Mouse (Mus musculus): Measurements from ENCODE around the gene Mospd3. TPM values are rescaled to one million over a fixed set of nuclear protein-coding genes. Genes with fewer than 3 reads are reported as not detected.

Gene Mospd3
- polyA plus RNA-seq, 1 experiment from 2014 or later = 25.0 TPM

DNA sequence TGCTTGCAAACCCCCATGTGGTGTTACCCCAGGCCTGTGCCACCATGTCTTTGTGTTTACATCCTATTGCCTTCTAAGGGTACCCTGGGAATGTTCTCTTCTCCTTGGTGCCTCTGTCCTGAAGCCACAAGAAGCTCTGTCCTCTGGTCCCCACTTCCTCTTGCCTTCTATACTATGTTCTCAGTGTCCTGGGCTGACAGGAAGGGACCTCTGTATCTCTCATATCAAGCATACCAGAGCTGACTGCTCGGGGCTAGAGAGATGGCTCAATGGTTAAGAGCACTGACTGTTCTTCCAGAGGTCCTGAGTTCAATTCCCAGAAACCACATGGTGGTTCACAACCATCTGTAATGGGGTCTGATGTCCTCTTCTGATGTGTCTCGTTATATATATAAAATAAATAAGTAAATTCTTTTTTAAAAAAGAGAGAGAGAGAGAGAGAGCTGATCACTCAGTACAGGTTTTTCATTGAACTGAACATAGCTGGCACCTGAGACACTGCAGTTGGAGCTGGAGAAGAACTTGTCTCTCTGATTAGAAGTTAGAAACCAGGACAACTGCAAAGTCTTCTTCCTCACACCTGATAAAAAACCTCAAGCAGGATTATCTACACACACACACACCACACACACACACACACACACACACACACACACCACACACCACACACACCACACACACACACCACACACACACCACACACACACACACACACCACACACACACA lies 2.6 kb downstream of the Mospd3 start:
- Histone ChIP-seq H3K36me3 (ENCODE audit: control insufficient read depth, insufficient read depth) (no peaks in the 10 kb centered on the region), H3K27ac (ENCODE audit: low read length) (no peak overlapping the region), H3K4me2 (ENCODE audit: low read depth, low read length) (no peak overlapping the region), H3K4me3 (ENCODE audit: low read length) (no peak overlapping the region), H3K9ac (ENCODE audit: low read length) (no peak overlapping the region), H3K4me1 (ENCODE audit: control insufficient read depth, insufficient read depth, low read length) (peaks cover 19% of the 10 kb centered on the region), H3K9me3 (replicated peaks; ENCODE audit: control insufficient read depth, low read length) (no peaks in the 10 kb centered on the region), H3K27me3 (ENCODE audit: control insufficient read depth, insufficient read depth, low read length) (no peaks in the 10 kb centered on the region)
- 65% methylated on average over 2 of the region's 2 CpGs for WGBS
- ATAC-seq (replicated peaks; ENCODE audit: extremely low read depth, insufficient read depth, low FRiP score) = no peak

DNA sequence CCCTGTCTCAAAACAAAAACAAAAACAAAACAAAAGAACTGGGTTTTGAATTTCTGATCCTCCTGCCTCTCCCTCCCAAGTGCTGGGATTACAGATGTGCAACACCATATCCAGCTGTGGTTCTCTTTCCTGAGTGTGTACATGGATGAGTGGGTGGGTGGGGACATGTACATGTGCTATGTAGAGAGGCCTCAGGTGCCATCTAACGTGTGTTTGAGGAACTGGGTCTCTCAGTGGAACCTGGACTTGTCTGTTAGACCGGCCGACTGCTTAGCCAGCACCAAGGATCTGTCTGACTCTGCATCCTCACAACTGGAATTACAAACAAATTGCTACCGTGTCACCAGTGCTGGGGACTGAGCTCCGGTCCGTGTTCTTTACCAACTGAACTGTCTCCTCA lies 3.2 kb downstream of the Mospd3 start:
- no peak for ATAC-seq (replicated peaks; ENCODE audit: extremely low read depth, insufficient read depth, low FRiP score)

DNA sequence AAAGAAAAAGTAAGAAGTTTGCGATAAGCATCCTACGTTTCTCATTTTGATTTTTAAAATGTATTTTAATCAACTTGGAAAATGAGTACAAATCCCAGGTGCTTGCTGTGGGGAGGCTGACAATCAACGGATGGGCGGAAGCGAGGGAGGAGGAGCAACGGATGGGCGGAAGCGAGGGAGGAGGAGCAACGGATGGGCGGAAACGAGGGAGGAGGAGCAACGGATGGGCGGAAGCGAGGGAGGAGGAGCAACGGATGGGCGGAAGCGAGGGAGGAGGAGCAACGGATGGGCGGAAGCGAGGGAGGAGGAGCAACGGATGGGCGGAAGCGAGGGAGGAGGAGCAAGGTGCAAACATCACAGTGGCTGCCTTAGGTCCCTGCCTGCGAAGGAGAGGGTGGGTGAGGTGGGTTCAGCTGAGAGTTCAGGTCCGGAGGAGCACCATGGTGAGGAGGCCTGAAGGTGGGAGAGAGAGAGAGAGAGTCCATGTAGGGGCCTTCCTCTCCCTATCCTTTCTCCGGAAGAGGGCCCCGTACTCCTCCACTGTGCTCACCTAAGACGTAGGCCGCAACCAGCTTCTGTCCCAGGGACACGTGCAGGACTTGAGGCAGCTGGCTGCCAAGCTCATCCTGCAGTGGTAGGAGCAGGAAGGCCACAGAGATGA lies 4.1 kb downstream of the Mospd3 start:
- ATAC-seq (replicated peaks; ENCODE audit: extremely low read depth, insufficient read depth, low FRiP score) = no peak
- no peaks in the 10 kb centered on the region for H3K36me3 ChIP-seq (ENCODE audit: control insufficient read depth, insufficient read depth)
- no peak overlapping the region for H3K9ac ChIP-seq (ENCODE audit: low read length)
- H3K4me1 ChIP-seq (ENCODE audit: control insufficient read depth, insufficient read depth, low read length) = peaks cover 9% of the 10 kb centered on the region; the same call in 1 of the 2 replicates
- H3K27ac ChIP-seq (ENCODE audit: low read length) = 0 out of 2 replicates have a peak overlapping the region, but pooled peaks have one; percentile 48
- no peak overlapping the region for H3K4me2 ChIP-seq (ENCODE audit: low read depth, low read length)
- H3K4me3 ChIP-seq (ENCODE audit: low read length) = no peak overlapping the region
- no peaks in the 10 kb centered on the region for H3K9me3 ChIP-seq (replicated peaks; ENCODE audit: control insufficient read depth, low read length)
- H3K27me3 ChIP-seq (ENCODE audit: control insufficient read depth, insufficient read depth, low read length) = no peaks in the 10 kb centered on the region
- WGBS = 29% methylated on average over 27 of the region's 30 CpGs

More for the DNA sequence above, 3.2 kb downstream of the Mospd3 start:
- WGBS = 90% methylated on average over 6 of the region's 6 CpGs
- H3K4me2 ChIP-seq (ENCODE audit: low read depth, low read length) = no peak overlapping the region
- no peak overlapping the region for H3K9ac ChIP-seq (ENCODE audit: low read length)
- no peaks in the 10 kb centered on the region for H3K27me3 ChIP-seq (ENCODE audit: control insufficient read depth, insufficient read depth, low read length)
- H3K36me3 ChIP-seq (ENCODE audit: control insufficient read depth, insufficient read depth) = no peaks in the 10 kb centered on the region
- H3K4me3 ChIP-seq (ENCODE audit: low read length) = no peak overlapping the region
- no peak overlapping the region for H3K27ac ChIP-seq (ENCODE audit: low read length)
- H3K9me3 ChIP-seq (replicated peaks; ENCODE audit: control insufficient read depth, low read length) = no peaks in the 10 kb centered on the region
- H3K4me1 ChIP-seq (ENCODE audit: control insufficient read depth, insufficient read depth, low read length) = peaks cover 14% of the 10 kb centered on the region

DNA sequence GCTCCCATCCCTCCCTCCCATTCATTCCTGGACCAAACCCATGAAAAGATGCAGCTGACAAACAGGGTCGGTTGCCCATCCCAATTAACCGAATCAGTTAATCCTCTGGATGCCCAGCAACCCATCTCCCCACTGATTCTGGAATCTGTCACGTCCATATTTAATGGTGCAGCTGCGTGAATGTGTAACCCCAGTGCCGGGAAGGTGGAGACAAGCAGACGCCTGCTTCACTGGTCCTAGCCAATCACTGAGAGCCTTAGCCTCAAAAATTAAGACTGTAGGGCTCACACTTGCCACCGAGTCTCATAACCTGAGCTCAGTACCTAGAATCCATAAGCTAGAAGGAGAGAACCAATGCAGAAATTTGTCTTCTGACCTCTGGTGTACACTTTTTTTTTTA lies 4.9 kb downstream of the Mospd3 start:
- H3K27me3 ChIP-seq (ENCODE audit: control insufficient read depth, insufficient read depth, low read length) = no peaks in the 10 kb centered on the region
- no peak overlapping the region for H3K9ac ChIP-seq (ENCODE audit: low read length)
- H3K36me3 ChIP-seq (ENCODE audit: control insufficient read depth, insufficient read depth) = no peaks in the 10 kb centered on the region
- H3K9me3 ChIP-seq (replicated peaks; ENCODE audit: control insufficient read depth, low read length) = no peaks in the 10 kb centered on the region
- no peak for ATAC-seq (replicated peaks; ENCODE audit: extremely low read depth, insufficient read depth, low FRiP score)
- peaks cover 9% of the 10 kb centered on the region; the same call in 1 of the 2 replicates for H3K4me1 ChIP-seq (ENCODE audit: control insufficient read depth, insufficient read depth, low read length)
- H3K27ac ChIP-seq (ENCODE audit: low read length) = no peak overlapping the region
- H3K4me3 ChIP-seq (ENCODE audit: low read length) = no peak overlapping the region
- H3K4me2 ChIP-seq (ENCODE audit: low read depth, low read length) = no peak overlapping the region
- WGBS = 76% methylated on average over 7 of the region's 7 CpGs

DNA sequence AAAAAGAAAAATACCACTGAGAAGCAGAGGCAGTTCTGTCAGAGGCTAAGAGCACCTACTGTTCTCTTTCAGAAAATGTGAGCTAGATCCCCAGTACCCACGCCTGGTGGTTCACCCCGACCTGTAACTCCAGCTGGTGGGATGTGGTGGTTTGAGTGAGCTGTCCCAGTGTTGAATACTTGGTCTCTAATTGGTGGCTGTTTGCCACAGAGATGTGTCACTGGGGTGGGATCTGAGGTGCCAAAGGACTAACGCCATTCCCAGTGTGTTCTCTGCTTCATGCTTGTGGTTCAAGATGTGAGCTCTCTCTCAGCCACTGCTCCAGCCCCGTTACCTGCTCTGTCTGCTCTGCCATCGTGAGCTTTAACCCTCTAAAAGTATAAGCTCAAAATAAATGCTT lies 10.4 kb downstream of the Mospd3 start:
- Histone ChIP-seq H3K9ac (ENCODE audit: low read length) (no peak overlapping the region), H3K9me3 (replicated peaks; ENCODE audit: control insufficient read depth, low read length) (peaks cover 5% of the 10 kb centered on the region; the same call in 1 of the 2 replicates), H3K36me3 (ENCODE audit: control insufficient read depth, insufficient read depth) (no peaks in the 10 kb centered on the region), H3K27me3 (ENCODE audit: control insufficient read depth, insufficient read depth, low read length) (no peaks in the 10 kb centered on the region), H3K27ac (ENCODE audit: low read length) (no peak overlapping the region), H3K4me1 (ENCODE audit: control insufficient read depth, insufficient read depth, low read length) (no peaks in the 10 kb centered on the region), H3K4me3 (ENCODE audit: low read length) (no peak overlapping the region), H3K4me2 (ENCODE audit: low read depth, low read length) (no peak overlapping the region)
- ATAC-seq (replicated peaks; ENCODE audit: extremely low read depth, insufficient read depth, low FRiP score) = no peak
- 73% methylated on average over 5 of the region's 5 CpGs for WGBS

DNA sequence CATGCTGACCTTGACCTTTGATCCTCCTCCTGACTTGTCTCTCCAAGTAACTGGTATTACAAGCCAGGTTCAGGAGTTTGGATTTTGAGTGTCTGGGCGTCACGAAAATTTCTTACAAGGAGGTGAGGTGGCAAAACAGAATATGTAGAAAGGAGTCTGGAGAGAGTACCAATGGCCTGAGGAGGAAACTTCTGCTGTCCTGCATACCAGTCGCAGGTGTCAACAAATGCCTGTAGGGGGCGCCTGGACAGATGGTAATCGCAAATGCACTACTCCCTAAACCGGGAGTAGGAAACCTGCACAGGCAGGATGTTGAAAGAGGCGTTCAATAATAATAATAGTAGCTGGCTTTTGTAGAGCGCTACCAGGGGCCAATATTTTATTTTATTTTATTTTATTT lies 15.9 kb downstream of the Mospd3 start:
- Histone ChIP-seq H3K27me3 (ENCODE audit: control insufficient read depth, insufficient read depth, low read length) (peaks cover 19% of the 10 kb centered on the region; the same call in 1 of the 2 replicates), H3K9ac (ENCODE audit: low read length) (no peak overlapping the region), H3K4me3 (ENCODE audit: low read length) (no peak overlapping the region), H3K9me3 (replicated peaks; ENCODE audit: control insufficient read depth, low read length) (peaks cover 5% of the 10 kb centered on the region; the same call in 1 of the 2 replicates), H3K4me2 (ENCODE audit: low read depth, low read length) (no peak overlapping the region), H3K27ac (ENCODE audit: low read length) (no peak overlapping the region), H3K36me3 (ENCODE audit: control insufficient read depth, insufficient read depth) (no peaks in the 10 kb centered on the region), H3K4me1 (ENCODE audit: control insufficient read depth, insufficient read depth, low read length) (peaks cover 7% of the 10 kb centered on the region; the same call in 1 of the 2 replicates)
- whole genome bisulfite sequencing = 31% methylated on average over 8 of the region's 8 CpGs
- ATAC-seq (replicated peaks; ENCODE audit: extremely low read depth, insufficient read depth, low FRiP score) = no peak

DNA sequence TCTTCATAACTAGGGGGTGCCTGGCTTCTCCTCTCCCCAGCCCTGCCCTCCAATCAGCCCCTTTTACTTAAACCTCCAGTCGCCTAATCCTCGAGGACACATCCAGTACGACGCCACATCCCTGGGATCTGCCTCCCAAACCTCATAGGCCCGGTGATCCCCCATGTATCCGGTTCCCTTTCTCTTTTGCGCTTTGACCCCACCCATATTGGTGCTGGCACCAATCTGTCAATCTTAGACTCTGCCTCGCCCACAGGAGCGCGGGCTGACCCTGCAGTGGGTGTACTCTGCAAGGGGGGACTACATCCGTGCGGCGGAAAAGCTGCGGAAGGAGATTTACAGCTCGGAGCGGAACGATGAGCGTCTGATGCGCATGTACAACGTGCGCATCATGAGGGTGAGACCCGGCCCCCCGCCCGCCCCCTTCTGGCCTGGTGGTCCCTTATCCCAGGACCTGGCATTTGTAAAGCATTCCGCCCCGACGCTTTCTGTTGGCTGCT lies 17.1 kb downstream of the Mospd3 start:
- WGBS = 9% methylated on average over 27 of the region's 27 CpGs
- Histone ChIP-seq H3K27ac (ENCODE audit: low read length) (no peak overlapping the region), H3K36me3 (ENCODE audit: control insufficient read depth, insufficient read depth) (no peaks in the 10 kb centered on the region)

DNA sequence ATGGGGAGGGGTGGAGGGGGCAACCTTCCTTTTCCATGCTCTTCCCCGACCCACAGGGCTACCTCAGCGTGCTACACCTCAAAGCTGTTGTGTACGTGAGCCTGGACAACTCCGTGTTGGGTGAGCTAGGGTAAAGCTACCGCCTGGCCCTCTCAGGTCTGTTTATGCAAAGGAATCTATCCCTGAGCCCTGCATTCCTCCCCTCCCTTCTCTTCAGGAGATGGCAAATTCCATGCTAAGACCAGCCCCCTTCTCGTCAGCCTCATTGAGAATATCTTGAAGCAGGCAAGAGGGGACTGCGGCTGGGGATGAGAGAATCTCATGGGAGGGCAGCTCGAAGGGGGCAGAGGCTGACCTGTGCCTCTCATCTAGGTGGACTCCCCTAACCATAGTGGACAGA lies 18.2 kb downstream of the Mospd3 start:
- Histone ChIP-seq H3K4me1 (ENCODE audit: control insufficient read depth, insufficient read depth, low read length) (peaks cover 7% of the 10 kb centered on the region; the same call in 1 of the 2 replicates), H3K9ac (ENCODE audit: low read length) (no peak overlapping the region), H3K4me3 (ENCODE audit: low read length) (no peak overlapping the region), H3K27ac (ENCODE audit: low read length) (no peak overlapping the region), H3K36me3 (ENCODE audit: control insufficient read depth, insufficient read depth) (no peaks in the 10 kb centered on the region), H3K9me3 (replicated peaks; ENCODE audit: control insufficient read depth, low read length) (peaks cover 4% of the 10 kb centered on the region; the same call in 1 of the 2 replicates), H3K27me3 (ENCODE audit: control insufficient read depth, insufficient read depth, low read length) (peaks cover 19% of the 10 kb centered on the region; the same call in 1 of the 2 replicates), H3K4me2 (ENCODE audit: low read depth, low read length) (no peak overlapping the region)
- 18% methylated on average over 8 of the region's 8 CpGs for WGBS
- ATAC-seq (replicated peaks; ENCODE audit: extremely low read depth, insufficient read depth, low FRiP score) = no peak

More for the DNA sequence above, 17.1 kb downstream of the Mospd3 start:
- Histone ChIP-seq H3K27me3 (ENCODE audit: control insufficient read depth, insufficient read depth, low read length) (peaks cover 19% of the 10 kb centered on the region; the same call in 1 of the 2 replicates), H3K9ac (ENCODE audit: low read length) (peak overlapping the region; percentile 66), H3K4me2 (ENCODE audit: low read depth, low read length) (peak overlapping the region; percentile 72), H3K9me3 (replicated peaks; ENCODE audit: control insufficient read depth, low read length) (peaks cover 5% of the 10 kb centered on the region; the same call in 1 of the 2 replicates), H3K4me1 (ENCODE audit: control insufficient read depth, insufficient read depth, low read length) (peaks cover 7% of the 10 kb centered on the region; the same call in 1 of the 2 replicates), H3K4me3 (ENCODE audit: low read length) (peak overlapping the region; percentile 52)
- ATAC-seq (replicated peaks; ENCODE audit: extremely low read depth, insufficient read depth, low FRiP score) = peak; percentile 45; the same call in 1 of the 2 replicates

DNA sequence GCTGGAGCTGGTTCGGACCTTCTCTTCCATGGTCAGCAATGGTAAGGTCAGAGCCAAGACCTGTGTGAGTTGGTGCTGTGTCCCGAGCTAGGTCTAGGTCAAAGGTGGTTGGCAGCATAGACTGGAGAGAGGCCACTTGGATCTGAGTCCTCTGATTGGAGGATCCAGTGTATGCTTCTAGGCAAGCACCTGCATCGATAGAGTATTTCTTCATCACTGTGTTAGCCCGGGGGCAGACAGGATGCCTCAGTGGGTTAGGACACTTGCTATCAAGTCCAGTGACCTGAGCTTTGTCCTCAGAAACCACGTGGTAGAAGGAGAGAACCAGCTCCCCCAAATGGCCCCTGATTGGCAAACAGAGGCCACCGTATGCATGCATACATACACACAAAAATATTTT lies 20.6 kb downstream of the Mospd3 start:
- peaks cover 7% of the 10 kb centered on the region; the same call in 1 of the 2 replicates for H3K4me1 ChIP-seq (ENCODE audit: control insufficient read depth, insufficient read depth, low read length)
- ATAC-seq (replicated peaks; ENCODE audit: extremely low read depth, insufficient read depth, low FRiP score) = no peak
- H3K9ac ChIP-seq (ENCODE audit: low read length) = no peak overlapping the region
- no peak overlapping the region for H3K27ac ChIP-seq (ENCODE audit: low read length)
- no peak overlapping the region for H3K4me3 ChIP-seq (ENCODE audit: low read length)
- H3K9me3 ChIP-seq (replicated peaks; ENCODE audit: control insufficient read depth, low read length) = no peaks in the 10 kb centered on the region
- no peaks in the 10 kb centered on the region for H3K36me3 ChIP-seq (ENCODE audit: control insufficient read depth, insufficient read depth)
- H3K4me2 ChIP-seq (ENCODE audit: low read depth, low read length) = no peak overlapping the region
- 76% methylated on average over 6 of the region's 6 CpGs for WGBS
- H3K27me3 ChIP-seq (ENCODE audit: control insufficient read depth, insufficient read depth, low read length) = peaks cover 19% of the 10 kb centered on the region; the same call in 1 of the 2 replicates

All from heart, embryonic 16.5 days (tissue).